Mouse (Mus musculus) ES-E14 (cell line): ENCODE data around the gene Prss42.

Experiments
- CHD2 ChIP-seq: IDR thresholded peaks from 2 replicates; pipeline ENCODE4 v1.6.1; 2014; ENCODE audit warnings: mild to moderate bottlenecking, low read depth, low read length, inconsistent platforms
- HCFC1 ChIP-seq: IDR thresholded peaks from 2 replicates; pipeline ENCODE4 v1.6.1; 2012; ENCODE audit warnings: low read length, inconsistent platforms, borderline replicate concordance; ENCODE audit not compliant: insufficient read depth
- ZC3H11A ChIP-seq: IDR thresholded peaks from 2 replicates; pipeline ENCODE4 v1.6.1; 2012; ENCODE audit warnings: low read depth, mild to moderate bottlenecking, inconsistent platforms, low read length, borderline replicate concordance

- TF ChIP-seq ZC3H11A = no peak
- TF ChIP-seq HCFC1 = no peak
- TF ChIP-seq CHD2 = no peak
Observed at GRCm38 (mm10) chr9:110797866-110798265, at the start of gene Prss42.
